Mouse (Mus musculus): Measurements from ENCODE around the gene Parp4.

Gene Parp4

GRCm38 (mm10) chr14:56667969-56668802, 92.8 kb downstream of the Parp4 start, which contains the start of gene Mphosph8:
Gene Mphosph8, plus strand, starts transcription at chr14:56668248.
- 0 out of 2 replicates have a peak, but pooled peaks have one; percentile 32 for TF ChIP-seq GATA4 (IDR thresholded peaks at IDR 0.05; ENCODE audit: insufficient replicate concordance, low read length)

- no peak for TF ChIP-seq GATA4 (IDR thresholded peaks at IDR 0.05; ENCODE audit: insufficient replicate concordance, low read length)
Observed at GRCm38 (mm10) chr14:56669046-56669620, 93.7 kb downstream of the Parp4 start.

GRCm38 (mm10) chr14:56685426-56685825, 110.0 kb downstream of the Parp4 start:
- TF ChIP-seq GATA4 (IDR thresholded peaks at IDR 0.05; ENCODE audit: insufficient replicate concordance, low read length) = no peak

GRCm38 (mm10) chr14:56689116-56689515, 113.7 kb downstream of the Parp4 start:
- TF ChIP-seq GATA4 (IDR thresholded peaks at IDR 0.05; ENCODE audit: insufficient replicate concordance, low read length) = no peak

GRCm38 (mm10) chr14:56689766-56690165, 114.3 kb downstream of the Parp4 start:
- no peak for TF ChIP-seq GATA4 (IDR thresholded peaks at IDR 0.05; ENCODE audit: insufficient replicate concordance, low read length)

- TF ChIP-seq GATA4 (IDR thresholded peaks at IDR 0.05; ENCODE audit: insufficient replicate concordance, low read length) = no peak
Observed at GRCm38 (mm10) chr14:56695495-56695894, 120.1 kb downstream of the Parp4 start.

GRCm38 (mm10) chr14:56697836-56698235, 122.4 kb downstream of the Parp4 start:
- no peak for TF ChIP-seq GATA4 (IDR thresholded peaks at IDR 0.05; ENCODE audit: insufficient replicate concordance, low read length)

GRCm38 (mm10) chr14:56702644-56703043, 127.2 kb downstream of the Parp4 start:
- TF ChIP-seq GATA4 (IDR thresholded peaks at IDR 0.05; ENCODE audit: insufficient replicate concordance, low read length) = no peak

- no peak; the same call in 1 of the 2 replicates for TF ChIP-seq GATA4 (IDR thresholded peaks at IDR 0.05; ENCODE audit: insufficient replicate concordance, low read length)
Observed at GRCm38 (mm10) chr14:56705687-56706086, 130.3 kb downstream of the Parp4 start.

Measured in liver, adult (tissue).